Mouse (Mus musculus) brain, embryonic 18.5 days (tissue): ENCODE data around the gene Calcoco1.
A peak's percentile ranks its signal among the peaks of the same experiment; 100 is the strongest.
"Not testable (repeated sequence)": the region's sequence is repeated elsewhere in the genome, so short reads cannot be mapped to it uniquely, and the experiment has no call there.

ENCODE experiments used
- DNase-seq: peaks from one replicate; pipeline ENCODE4 v3.0.0-alpha.2; 2012; ENCODE audit warnings: low read depth, low spot score

Calcoco1 gene

GRCm38 (mm10) chr15:102692321-102692804, 29.6 kb downstream of the Calcoco1 start:
- no peak for DNase-seq

- no peak for DNase-seq
Measured at GRCm38 (mm10) chr15:102685791-102686190, 36.2 kb downstream of the Calcoco1 start.

DNA sequence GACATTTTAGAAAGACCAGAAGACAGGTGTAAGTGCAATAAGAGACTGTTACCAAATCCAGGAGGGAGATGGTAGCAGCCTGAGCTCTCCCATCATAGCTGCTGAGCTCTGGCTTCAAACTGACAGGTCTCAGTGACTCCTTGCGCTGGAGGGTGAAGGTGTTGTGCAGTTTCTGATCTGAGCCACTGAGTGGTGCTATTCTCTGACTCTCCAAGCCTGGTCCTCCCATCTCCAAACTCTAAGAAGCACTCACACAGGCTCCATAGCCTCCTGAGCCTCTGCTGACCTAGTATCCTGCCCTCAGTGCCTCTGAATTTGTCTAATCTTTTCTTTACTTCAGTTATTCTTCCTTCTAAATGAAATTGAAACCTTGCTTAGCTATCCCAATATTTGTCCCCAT, 38.3 kb downstream of the Calcoco1 start:
- DNase-seq = no peak

GRCm38 (mm10) chr15:102676345-102676744, 45.6 kb downstream of the Calcoco1 start:
- DNase-seq = no peak

- DNase-seq = peak; percentile 81
Measured at GRCm38 (mm10) chr15:102673548-102673947, 48.4 kb downstream of the Calcoco1 start.

DNA sequence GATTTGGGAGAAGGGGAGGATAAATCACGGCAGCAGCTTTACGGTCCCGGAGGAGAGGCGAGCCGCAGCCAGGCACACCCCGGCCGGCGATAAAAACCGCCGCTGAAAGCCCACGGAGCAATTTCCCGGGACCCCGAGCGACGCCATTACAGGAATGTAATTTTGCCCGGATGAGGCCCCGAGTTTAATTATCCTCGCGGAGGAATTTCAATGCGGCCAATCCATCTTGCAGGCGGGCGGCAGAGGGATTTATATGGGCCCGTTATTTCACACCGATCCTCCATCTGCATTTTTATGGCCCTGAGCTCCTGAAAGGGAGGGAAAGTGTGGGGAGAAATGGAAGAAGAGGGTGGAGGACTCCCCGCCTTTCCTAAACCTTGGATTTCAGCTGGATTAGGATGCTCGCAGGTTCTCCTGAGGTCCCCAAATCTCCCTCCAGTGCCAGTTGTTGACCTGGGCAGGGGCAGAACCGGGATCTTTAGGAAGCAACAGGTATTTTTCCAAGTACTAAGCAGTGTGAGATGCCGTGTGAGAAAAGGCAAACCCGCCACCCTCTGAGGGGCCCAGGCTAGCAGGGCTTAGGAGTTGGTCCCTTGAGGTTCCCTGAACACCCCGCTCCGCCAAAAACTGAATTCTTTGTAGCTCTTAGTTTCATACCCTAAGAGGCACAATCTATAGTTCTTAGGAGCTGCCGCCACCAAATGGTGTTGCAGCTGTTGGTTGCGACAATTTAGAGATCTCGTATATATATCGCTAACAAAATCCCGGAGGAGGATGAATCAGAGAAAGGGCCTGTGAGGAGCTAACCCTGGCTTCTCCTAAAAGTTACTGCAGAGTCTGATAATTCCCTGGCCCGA, 49.5 kb downstream of the Calcoco1 start, which contains the start of gene Atp5g2:
Atp5g2 (minus strand) TSS at position 138 of the 857 bp plus-strand sequence.
- DNase-seq = no peak

- DNase-seq = no peak
Measured at GRCm38 (mm10) chr15:102671721-102672214, 50.2 kb downstream of the Calcoco1 start.

DNA sequence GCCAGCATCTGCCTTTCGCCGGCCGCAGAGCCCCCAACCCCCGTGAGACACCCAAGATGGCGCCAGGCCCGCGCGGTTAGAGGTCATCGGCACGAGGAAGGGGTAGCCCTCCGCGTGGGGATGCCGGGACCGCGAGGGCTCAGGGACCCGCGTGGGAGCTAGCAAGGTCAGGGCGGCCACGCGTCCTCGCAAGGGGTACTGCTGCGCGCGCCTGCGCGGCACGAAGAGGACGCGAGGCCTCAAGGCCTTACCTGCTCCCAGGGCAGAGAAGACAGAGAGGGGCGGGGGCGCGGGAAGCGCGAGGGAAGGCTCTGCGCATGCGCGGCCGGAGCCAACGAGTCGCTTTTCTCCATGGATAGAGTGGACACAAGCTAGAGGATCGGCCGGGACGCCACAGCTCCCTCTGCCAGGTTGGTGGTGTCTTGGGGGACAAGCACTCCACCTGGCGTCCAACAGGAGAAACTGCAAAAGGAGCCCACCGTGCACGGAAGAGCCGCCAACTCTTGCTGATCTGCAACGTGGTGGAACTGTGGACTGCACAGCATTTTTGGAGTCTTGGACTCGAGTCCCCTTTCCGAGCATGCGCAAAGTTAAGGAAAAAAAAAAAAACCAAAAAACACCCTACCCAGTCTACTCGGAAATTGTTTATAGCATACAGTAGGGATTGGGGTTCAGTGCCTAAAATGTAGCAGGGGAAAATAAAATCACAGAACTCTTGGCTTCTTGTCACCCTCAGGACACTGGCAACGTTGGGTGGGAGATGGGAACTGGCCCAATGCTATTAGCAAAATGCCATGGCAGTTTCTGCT, 51.0 kb downstream of the Calcoco1 start:
- DNase-seq = peak; percentile 97

- DNase-seq = no peak
Measured at GRCm38 (mm10) chr15:102670281-102670680, 51.7 kb downstream of the Calcoco1 start.

DNA sequence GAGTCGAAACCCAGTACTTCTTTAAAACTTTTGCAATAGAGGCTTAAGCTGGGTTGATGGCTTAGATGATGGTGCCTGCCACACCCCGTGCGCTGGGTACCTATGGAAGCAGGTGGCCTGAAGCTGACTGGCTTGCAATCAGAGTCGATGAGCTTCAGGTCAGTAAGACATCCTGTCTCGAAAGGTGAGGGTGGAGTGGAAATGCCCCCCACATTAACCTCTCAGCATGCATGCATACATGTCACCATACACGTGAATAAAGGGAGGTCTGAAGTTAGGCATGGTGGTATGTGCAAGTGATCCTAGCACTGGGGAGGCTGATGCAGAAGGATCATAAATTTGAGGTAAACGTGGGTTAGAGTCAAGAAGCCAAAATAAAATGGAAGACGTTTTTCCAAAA, 52.4 kb downstream of the Calcoco1 start:
- no peak for DNase-seq

DNA sequence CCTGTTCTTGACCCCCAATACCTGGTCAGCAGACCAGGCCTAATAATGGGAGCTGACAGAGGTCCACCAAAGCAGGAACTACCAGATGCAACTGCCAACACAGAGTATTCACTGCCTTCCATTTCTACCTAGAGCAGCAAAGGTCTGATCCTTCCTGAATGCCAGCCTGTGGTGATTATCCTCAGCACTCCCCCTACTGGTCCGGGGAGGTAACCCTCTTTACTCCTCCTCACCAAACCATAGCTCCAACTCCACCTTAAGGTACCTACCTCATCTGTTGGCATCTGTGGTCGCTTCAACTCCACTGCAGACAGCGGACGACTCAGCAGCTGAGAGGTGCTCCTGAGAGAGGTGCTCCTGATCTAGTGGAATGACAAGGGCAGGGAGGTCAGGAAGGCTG, 56.5 kb downstream of the Calcoco1 start:
- no peak for DNase-seq

- no peak for DNase-seq
Measured at GRCm38 (mm10) chr15:102663825-102664224, 58.2 kb downstream of the Calcoco1 start.

DNA sequence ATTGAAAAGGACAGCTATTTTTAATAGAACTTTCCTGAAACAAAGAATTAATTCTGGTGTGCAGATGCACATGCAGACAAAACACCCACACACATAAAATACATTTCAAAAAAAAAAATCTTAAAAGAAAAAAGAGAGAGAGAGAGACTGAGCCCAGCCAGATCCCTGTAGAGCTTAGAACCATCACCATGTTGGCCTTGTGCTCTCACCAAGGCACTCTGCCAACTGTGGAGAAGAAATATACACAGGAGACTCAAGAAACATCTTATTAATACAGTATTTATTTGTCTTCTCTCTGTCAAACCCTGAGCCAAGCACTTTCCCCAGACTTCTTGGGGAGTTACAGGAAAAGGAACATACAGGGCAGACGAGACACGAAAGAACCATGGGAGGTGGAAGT, 59.4 kb downstream of the Calcoco1 start:
- DNase-seq = not testable (repeated sequence)

- no peak for DNase-seq
Measured at GRCm38 (mm10) chr15:102657926-102658381, 64.0 kb downstream of the Calcoco1 start.
